Mouse (Mus musculus) olfactory bulb, adult 2 months (tissue): Measurements from ENCODE around the gene Cblc.

Experiments
- CTCF ChIP-seq: fragments of 200-500 bp; IDR thresholded peaks from 2 replicates; pipeline ENCODE4 v1.5.1; 2012; ENCODE audit warnings: low read depth, mild to moderate bottlenecking, low read length, moderate library complexity; ENCODE audit not compliant: insufficient read depth
- POLR2A ChIP-seq: fragments of 200-500 bp; IDR thresholded peaks from 2 replicates; pipeline ENCODE4 v1.6.1; 2012; ENCODE audit warnings: mild to moderate bottlenecking, low read depth, low read length, moderate library complexity; ENCODE audit not compliant: insufficient read depth

GRCm38 (mm10) chr7:19792701-19793630, 3.6 kb downstream of the Cblc start:
- TF ChIP-seq POLR2A (no peak), CTCF (no peak)
